Mouse (Mus musculus): ENCODE results near the gene Mrps15.

GRCm38 (mm10) chr4:126035413-126035812, 11.3 kb upstream of the Mrps15 start:
- TF ChIP-seq CTCF (IDR thresholded peaks at IDR 0.05; ENCODE audit: low read depth, low read length) (no peak), TAL1 (conservative IDR thresholded peaks at IDR 0.05; ENCODE audit: low read depth, low read length) (no peak), GATA2 (IDR thresholded peaks at IDR 0.05; ENCODE audit: borderline replicate concordance, low read depth, low read length) (no peak), GATA1 (IDR thresholded peaks at IDR 0.05; ENCODE audit: borderline replicate concordance, low read length) (no peak)
